ENCODE assay signal across 9 mouse cellular contexts in genomic region chr4:21678101-21678974, GRCm38 (mm10). TPM values are rescaled to one million over a fixed set of nuclear protein-coding genes. Genes with fewer than 3 reads are reported as not detected.
A peak's percentile ranks its signal among the peaks of the same experiment; 100 is the strongest.
DNase-seq lines count a peak whose midpoint lies in the region; ATAC-seq and TF ChIP-seq lines count a peak whose summit lies in the region.
"Had no signal": no experiment of that assay in that cellular context is flagged by ENCODE, and none has a peak within 500 bp of the region (broad histone marks: within the 10 kb centered on the region; RNA-seq: fewer than 3 reads in every experiment).

No protein-coding gene starts in this region.

- no peak overlapping the region for H3K9ac ChIP-seq in lung, embryonic 14.5 days
- no peak overlapping the region for H3K9ac ChIP-seq in embryonic facial prominence, embryonic 13.5 days
- no peak overlapping the region for H3K9ac ChIP-seq in limb, embryonic 12.5 days (replicated peaks)

- H3K9me3 ChIP-seq in lung, embryonic 14.5 days (ENCODE audit: low read depth, low read length): no peaks in the 10 kb centered on the region
- H3K9me3 ChIP-seq in embryonic facial prominence, embryonic 13.5 days: no peaks in the 10 kb centered on the region
- no peaks in the 10 kb centered on the region for H3K9me3 ChIP-seq in limb, embryonic 12.5 days

- H3K27me3 ChIP-seq in lung, embryonic 14.5 days (ENCODE audit: insufficient read depth, low read length): peaks cover 95% of the 10 kb centered on the region
- peaks cover 98% of the 10 kb centered on the region for H3K27me3 ChIP-seq in embryonic facial prominence, embryonic 13.5 days
- H3K27me3 ChIP-seq in limb, embryonic 12.5 days: peaks cover 90% of the 10 kb centered on the region

- under 1% methylated on average over 84 of the region's 84 CpGs for WGBS in lung, embryonic 14.5 days
- under 1% methylated on average over 84 of the region's 84 CpGs for WGBS in embryonic facial prominence, embryonic 13.5 days
- WGBS in limb, embryonic 12.5 days: under 1% methylated on average over 82 of the region's 84 CpGs

- no peaks in the 10 kb centered on the region for H3K36me3 ChIP-seq in lung, embryonic 14.5 days (ENCODE audit: insufficient read depth)
- H3K36me3 ChIP-seq in embryonic facial prominence, embryonic 13.5 days: no peaks in the 10 kb centered on the region
- no peaks in the 10 kb centered on the region for H3K36me3 ChIP-seq in limb, embryonic 12.5 days

- peak overlapping the region; percentile 61 for H3K4me2 ChIP-seq in lung, embryonic 14.5 days
- peak overlapping the region; percentile 63 for H3K4me2 ChIP-seq in embryonic facial prominence, embryonic 13.5 days
- peak overlapping the region; percentile 60 for H3K4me2 ChIP-seq in limb, embryonic 12.5 days

- no peak for ATAC-seq in lung, embryonic 14.5 days (ENCODE audit: insufficient read depth)
- 0 out of 2 replicates have a peak, but pooled peaks have one; percentile 5 for ATAC-seq in embryonic facial prominence, embryonic 13.5 days (ENCODE audit: insufficient number of reproducible peaks, insufficient read depth, low FRiP score, low TSS enrichment, low read depth)
- 0 out of 2 replicates have a peak, but pooled peaks have one; percentile 6 for ATAC-seq in limb, embryonic 12.5 days (ENCODE audit: insufficient number of reproducible peaks, insufficient read depth, low FRiP score, low TSS enrichment, low read depth)

- intact Hi-C loops in left cerebral cortex, adult 2 months (cut with DNase I): no loop called here

- H3K4me3 ChIP-seq in lung, embryonic 14.5 days (ENCODE audit: low read depth, low read length): peak overlapping the region; percentile 40
- H3K4me3 ChIP-seq in embryonic facial prominence, embryonic 13.5 days: peak overlapping the region; percentile 43
- H3K4me3 ChIP-seq in limb, embryonic 12.5 days (replicated peaks): peak overlapping the region; percentile 44
- H3K4me3 ChIP-seq in left cerebral cortex, adult 2 months: no peak overlapping the region

- DNase-seq in lung, embryonic 14.5 days: no peak
- no peak for DNase-seq in lung, postnatal 10 days
- peak; percentile 60 for DNase-seq in retina, postnatal 1 day
- no peak for DNase-seq in ovary, postnatal 36 days (ENCODE audit: low spot score)
- no peak for DNase-seq in left cerebral cortex, adult 2 months (ENCODE audit: extremely low spot score in 1 of 2, low spot score in 2 of 2)
- DNase-seq in urinary bladder, postnatal 10 days (ENCODE audit: low spot score): no peak

- no peaks in the 10 kb centered on the region for H3K4me1 ChIP-seq in lung, embryonic 14.5 days (ENCODE audit: insufficient read depth)
- H3K4me1 ChIP-seq in embryonic facial prominence, embryonic 13.5 days: peaks cover 17% of the 10 kb centered on the region
- H3K4me1 ChIP-seq in limb, embryonic 12.5 days (replicated peaks): peaks cover 17% of the 10 kb centered on the region

- H3K27ac ChIP-seq in lung, embryonic 14.5 days (ENCODE audit: low read depth): no peak overlapping the region
- no peak overlapping the region for H3K27ac ChIP-seq in embryonic facial prominence, embryonic 13.5 days
- no peak overlapping the region for H3K27ac ChIP-seq in limb, embryonic 12.5 days
- no peak overlapping the region for H3K27ac ChIP-seq in left cerebral cortex, adult 2 months

- TF ChIP-seq CTCF in lung, embryonic 14.5 days (IDR thresholded peaks at IDR 0.05; ENCODE audit: low read depth): no peak
- TF ChIP-seq CTCF in left cerebral cortex, adult 2 months (IDR thresholded peaks at IDR 0.05): no peak

RNA-seq across cellular contexts. Expression of gene Prdm13, which starts 7.4 kb away (rescaled TPM):
- not detected in 2 replicates for polyA plus RNA-seq in lung, embryonic 14.5 days (2014; fragmentation: Nextera tagmentation; extraction: Ambion mirVana)
- not detected in 2 replicates for polyA plus RNA-seq in embryonic facial prominence, embryonic 13.5 days (2015; fragmentation: Nextera tagmentation; extraction: Ambion mirVana)
- polyA plus RNA-seq in limb, embryonic 12.5 days (2016; fragmentation: Nextera tagmentation; extraction: Ambion mirVana): not detected in 2 replicates
- total RNA-seq in left cerebral cortex, adult 2 months (2021): not detected
- total RNA-seq: layer of hippocampus, postnatal 10 days had no signal

RNA-seq across cellular contexts. Expression of gene Ccnc, which starts 49.2 kb away (rescaled TPM):
- 46.8 and 51.1 TPM in 2 replicates for polyA plus RNA-seq in lung, embryonic 14.5 days (2014; fragmentation: Nextera tagmentation; extraction: Ambion mirVana)
- 42.9 and 45.0 TPM in 2 replicates for polyA plus RNA-seq in embryonic facial prominence, embryonic 13.5 days (2015; fragmentation: Nextera tagmentation; extraction: Ambion mirVana)
- polyA plus RNA-seq in limb, embryonic 12.5 days (2016; fragmentation: Nextera tagmentation; extraction: Ambion mirVana): 43.5 and 45.8 TPM in 2 replicates
- 10 to 100 TPM; 31.7 to 35.2 TPM for total RNA-seq in left cerebral cortex, adult 2 months (2021)
